Mouse (Mus musculus) bone marrow macrophage, adult 2 months (primary cell): ENCODE results near the gene Rexo2.

Experiments
- CTCF ChIP-seq: IDR thresholded peaks from 2 replicates; pipeline ENCODE4 v1.5.1; 2012; ENCODE audit warnings: low read depth, mild to moderate bottlenecking, low read length, moderate library complexity
- POLR2A ChIP-seq: IDR thresholded peaks from 2 replicates; pipeline ENCODE4 v1.6.1; 2012; ENCODE audit warnings: mild to moderate bottlenecking, low read depth, low read length, borderline replicate concordance

GRCm38 (mm10) chr9:48443873-48444272 is 36.5 kb downstream of the Rexo2 start:
- TF ChIP-seq CTCF: no peak
- TF ChIP-seq POLR2A: no peak
